Mouse (Mus musculus) embryonic facial prominence, embryonic 15.5 days (tissue): Measurements from ENCODE around the gene Maml2. TPM values are rescaled to one million over a fixed set of nuclear protein-coding genes. Genes with fewer than 3 reads are reported as not detected.

Source experiments
- ATAC-seq: fragments of 200-750 bp; cut with Nextera tagmentation; 2 replicates; pipeline ENCODE4 v1.8.0; 2017; ENCODE audit warnings: low read depth, moderate TSS enrichment; ENCODE audit not compliant: insufficient number of reproducible peaks, low FRiP score, low TSS enrichment
- H3K27ac ChIP-seq: fragments of 300-500 bp; sonication (generic); replicated peaks from 2 replicates; pipeline ENCODE4 v1.5.1; 2015; ENCODE audit warnings: mild to moderate bottlenecking, inconsistent platforms
- H3K27me3 ChIP-seq: fragments of 300-500 bp; sonication (generic); 2 replicates; pipeline ENCODE4 v1.6.1; 2015; ENCODE audit warnings: inconsistent platforms
- H3K36me3 ChIP-seq: fragments of 300-500 bp; sonication (generic); 2 replicates; pipeline ENCODE4 v1.6.1; 2015; ENCODE audit warnings: mild to moderate bottlenecking, inconsistent platforms
- H3K4me1 ChIP-seq: fragments of 300-500 bp; sonication (generic); 2 replicates; pipeline ENCODE4 v1.6.1; 2015; ENCODE audit warnings: inconsistent platforms
- H3K4me2 ChIP-seq: fragments of 300-500 bp; sonication (generic); replicated peaks from 2 replicates; pipeline ENCODE4 v1.6.1; 2015; ENCODE audit warnings: mild to moderate bottlenecking, inconsistent platforms
- H3K4me3 ChIP-seq: fragments of 300-500 bp; sonication (generic); replicated peaks from 2 replicates; pipeline ENCODE4 v1.5.1; 2015; ENCODE audit warnings: mild to moderate bottlenecking, inconsistent platforms
- H3K9ac ChIP-seq: fragments of 300-500 bp; sonication (generic); 2 replicates; pipeline ENCODE4 v1.6.1; 2015; ENCODE audit warnings: inconsistent platforms
- H3K9me3 ChIP-seq: fragments of 300-500 bp; sonication (generic); replicated peaks from 2 replicates; pipeline ENCODE4 v1.6.1; 2016; ENCODE audit warnings: inconsistent platforms
- WGBS: fragments of 180-500 bp; shearing (Covaris S2); methylation state at CpG from one replicate; pipeline ENCODE4 v1.1.7; 2015; 5-methylcytosine and 5-hydroxymethylcytosine counted together
- polyA plus RNA-seq: library from polyadenylated mRNA; unstranded; fragments of >200 nt; fragmentation: Nextera tagmentation; extraction: Ambion mirVana; gene quantifications from 2 replicates; pipeline ENCODE4 v1.2.1, GENCODE M21; 2015

The Maml2 gene
- polyA plus RNA-seq, 1 experiment from 2014 or later = 12.5 TPM

GRCm38 (mm10) chr9:13311094-13311493 lies 13.3 kb downstream of the Maml2 start:
- no peaks in the 10 kb centered on the region for H3K27me3 ChIP-seq
- ATAC-seq = no peak
- H3K27ac ChIP-seq = no peak overlapping the region
- no peak overlapping the region for H3K9ac ChIP-seq
- H3K4me3 ChIP-seq = no peak overlapping the region
- no peaks in the 10 kb centered on the region for H3K36me3 ChIP-seq
- no peak overlapping the region for H3K4me2 ChIP-seq
- WGBS = 31% methylated on average over 2 of the region's 2 CpGs
- H3K4me1 ChIP-seq = peaks cover 36% of the 10 kb centered on the region
- no peaks in the 10 kb centered on the region for H3K9me3 ChIP-seq

GRCm38 (mm10) chr9:13313923-13314322 lies 16.2 kb downstream of the Maml2 start:
- H3K9me3 ChIP-seq = no peaks in the 10 kb centered on the region
- no peak overlapping the region for H3K4me2 ChIP-seq
- H3K27me3 ChIP-seq = no peaks in the 10 kb centered on the region
- peaks cover 25% of the 10 kb centered on the region for H3K4me1 ChIP-seq
- 91% methylated on average over 2 of the region's 2 CpGs for WGBS
- no peak for ATAC-seq
- peak overlapping the region; percentile 14; the same call in 1 of the 2 replicates for H3K27ac ChIP-seq
- H3K9ac ChIP-seq = no peak overlapping the region
- no peak overlapping the region for H3K4me3 ChIP-seq
- H3K36me3 ChIP-seq = no peaks in the 10 kb centered on the region

- H3K27ac ChIP-seq = peak overlapping the region; percentile 14; the same call in 1 of the 2 replicates
- H3K9me3 ChIP-seq = no peaks in the 10 kb centered on the region
- no peaks in the 10 kb centered on the region for H3K27me3 ChIP-seq
- H3K9ac ChIP-seq = no peak overlapping the region
- no peaks in the 10 kb centered on the region for H3K36me3 ChIP-seq
- H3K4me1 ChIP-seq = peaks cover 25% of the 10 kb centered on the region
- H3K4me2 ChIP-seq = no peak overlapping the region
- no peak overlapping the region for H3K4me3 ChIP-seq
- WGBS = 47% methylated on average over 5 of the region's 5 CpGs
- no peak for ATAC-seq
Observed at GRCm38 (mm10) chr9:13314577-13315004, 16.8 kb downstream of the Maml2 start.

GRCm38 (mm10) chr9:13315393-13315792 lies 17.6 kb downstream of the Maml2 start:
- no peaks in the 10 kb centered on the region for H3K27me3 ChIP-seq
- no peaks in the 10 kb centered on the region for H3K9me3 ChIP-seq
- no peaks in the 10 kb centered on the region for H3K36me3 ChIP-seq
- H3K4me3 ChIP-seq = no peak overlapping the region
- WGBS = 58% methylated on average over 5 of the region's 5 CpGs
- no peak overlapping the region for H3K4me2 ChIP-seq
- H3K9ac ChIP-seq = no peak overlapping the region
- H3K27ac ChIP-seq = peak overlapping the region; percentile 60
- ATAC-seq = no peak
- peaks cover 20% of the 10 kb centered on the region for H3K4me1 ChIP-seq

- Histone ChIP-seq H3K27ac (no peak overlapping the region), H3K4me2 (no peak overlapping the region), H3K4me3 (no peak overlapping the region), H3K4me1 (peaks cover 26% of the 10 kb centered on the region), H3K9me3 (no peaks in the 10 kb centered on the region), H3K36me3 (no peaks in the 10 kb centered on the region), H3K9ac (no peak overlapping the region), H3K27me3 (no peaks in the 10 kb centered on the region)
- WGBS = 93% methylated on average over 2 of the region's 2 CpGs
- ATAC-seq = no peak
Observed at GRCm38 (mm10) chr9:13319566-13319965, 21.8 kb downstream of the Maml2 start.

- 67% methylated on average over 5 of the region's 5 CpGs for WGBS
- ATAC-seq = no peak
- Histone ChIP-seq H3K9ac (no peak overlapping the region), H3K27me3 (no peaks in the 10 kb centered on the region), H3K4me3 (no peak overlapping the region), H3K4me1 (peaks cover 15% of the 10 kb centered on the region), H3K36me3 (no peaks in the 10 kb centered on the region), H3K4me2 (no peak overlapping the region), H3K27ac (no peak overlapping the region), H3K9me3 (no peaks in the 10 kb centered on the region)
Observed at GRCm38 (mm10) chr9:13320800-13321364, 23.1 kb downstream of the Maml2 start.

- WGBS = 70% methylated on average over 2 of the region's 2 CpGs
- Histone ChIP-seq H3K4me1 (peaks cover 14% of the 10 kb centered on the region), H3K9ac (no peak overlapping the region), H3K4me3 (no peak overlapping the region), H3K27ac (peak overlapping the region; percentile 76), H3K27me3 (no peaks in the 10 kb centered on the region), H3K4me2 (no peak overlapping the region), H3K9me3 (no peaks in the 10 kb centered on the region), H3K36me3 (no peaks in the 10 kb centered on the region)
- ATAC-seq = peak; percentile 39; the same call in 1 of the 2 replicates
Observed at GRCm38 (mm10) chr9:13323074-13323473, 25.3 kb downstream of the Maml2 start.

GRCm38 (mm10) chr9:13323612-13324011 lies 25.9 kb downstream of the Maml2 start:
- Histone ChIP-seq H3K4me1 (peaks cover 14% of the 10 kb centered on the region), H3K4me3 (no peak overlapping the region), H3K9me3 (no peaks in the 10 kb centered on the region), H3K4me2 (no peak overlapping the region), H3K36me3 (no peaks in the 10 kb centered on the region), H3K27ac (peak overlapping the region; percentile 80), H3K27me3 (no peaks in the 10 kb centered on the region), H3K9ac (no peak overlapping the region)
- peak; percentile 70; the same call in 1 of the 2 replicates for ATAC-seq
- WGBS = 16% methylated on average over 1 of the region's 1 CpGs

GRCm38 (mm10) chr9:13414230-13414766 lies 116.5 kb downstream of the Maml2 start:
- Histone ChIP-seq H3K9ac (no peak overlapping the region), H3K36me3 (peaks cover 5% of the 10 kb centered on the region; the same call in 1 of the 2 replicates), H3K4me2 (no peak overlapping the region), H3K4me3 (no peak overlapping the region), H3K27ac (no peak overlapping the region), H3K27me3 (no peaks in the 10 kb centered on the region), H3K9me3 (no peaks in the 10 kb centered on the region), H3K4me1 (no peaks in the 10 kb centered on the region)
- ATAC-seq = no peak

- Histone ChIP-seq H3K36me3 (no peaks in the 10 kb centered on the region), H3K27me3 (no peaks in the 10 kb centered on the region), H3K4me3 (peak overlapping the region; percentile 10; the same call in 1 of the 2 replicates), H3K9ac (no peak overlapping the region), H3K9me3 (no peaks in the 10 kb centered on the region), H3K4me2 (peak overlapping the region; percentile 35), H3K27ac (peak overlapping the region; percentile 85), H3K4me1 (peaks cover 31% of the 10 kb centered on the region)
- WGBS = 18% methylated on average over 7 of the region's 7 CpGs
- peak; percentile 72 for ATAC-seq
Observed at GRCm38 (mm10) chr9:13425031-13425940, 127.5 kb downstream of the Maml2 start.

GRCm38 (mm10) chr9:13429477-13430125 lies 131.8 kb downstream of the Maml2 start:
- Histone ChIP-seq H3K9me3 (no peaks in the 10 kb centered on the region), H3K27ac (no peak overlapping the region), H3K9ac (no peak overlapping the region), H3K4me2 (no peak overlapping the region), H3K4me3 (no peak overlapping the region), H3K36me3 (no peaks in the 10 kb centered on the region), H3K4me1 (peaks cover 38% of the 10 kb centered on the region), H3K27me3 (no peaks in the 10 kb centered on the region)
- no peak for ATAC-seq
- WGBS = 41% methylated on average over 2 of the region's 2 CpGs
